Mouse (Mus musculus): ENCODE results near the gene Gm44805. TPM values are rescaled to one million over a fixed set of nuclear protein-coding genes. Genes with fewer than 3 reads are reported as not detected.

Gm44805 gene
- polyA plus RNA-seq, 1 experiment from 2014 or later: 22.2 TPM

DNA sequence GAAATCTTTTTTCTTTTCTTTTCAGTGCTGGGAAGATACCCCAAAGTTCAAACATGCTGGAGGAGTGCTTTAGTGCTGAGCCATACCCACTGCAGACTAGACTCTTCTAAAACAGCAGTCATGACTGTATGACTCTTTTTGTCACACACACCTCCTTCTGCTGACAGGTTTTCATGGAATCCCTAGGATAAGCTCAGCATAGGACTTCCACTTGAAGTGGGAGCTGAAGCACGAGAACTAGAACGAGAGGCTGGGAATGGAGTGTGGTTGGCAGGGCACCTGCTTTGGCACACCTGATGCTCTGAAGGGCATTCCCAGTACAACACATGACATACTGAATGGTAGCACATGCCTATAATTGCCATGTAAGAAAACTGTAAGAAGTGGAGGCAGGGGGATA is 28.6 kb downstream of the Gm44805 start:
- H3K4me2 ChIP-seq: no peak overlapping the region
- no peaks in the 10 kb centered on the region for H3K9me3 ChIP-seq (replicated peaks)
- H3K4me3 ChIP-seq (replicated peaks): no peak overlapping the region
- no peak for ATAC-seq (ENCODE audit: insufficient read depth)
- H3K36me3 ChIP-seq (replicated peaks): peaks cover 83% of the 10 kb centered on the region
- H3K27me3 ChIP-seq: no peaks in the 10 kb centered on the region
- H3K4me1 ChIP-seq (replicated peaks): peaks cover 21% of the 10 kb centered on the region
- H3K9ac ChIP-seq: no peak overlapping the region
- no peak overlapping the region for H3K27ac ChIP-seq (replicated peaks)
- WGBS (ENCODE audit: insufficient replicate concordance): 85% methylated on average over 2 of the region's 2 CpGs

DNA sequence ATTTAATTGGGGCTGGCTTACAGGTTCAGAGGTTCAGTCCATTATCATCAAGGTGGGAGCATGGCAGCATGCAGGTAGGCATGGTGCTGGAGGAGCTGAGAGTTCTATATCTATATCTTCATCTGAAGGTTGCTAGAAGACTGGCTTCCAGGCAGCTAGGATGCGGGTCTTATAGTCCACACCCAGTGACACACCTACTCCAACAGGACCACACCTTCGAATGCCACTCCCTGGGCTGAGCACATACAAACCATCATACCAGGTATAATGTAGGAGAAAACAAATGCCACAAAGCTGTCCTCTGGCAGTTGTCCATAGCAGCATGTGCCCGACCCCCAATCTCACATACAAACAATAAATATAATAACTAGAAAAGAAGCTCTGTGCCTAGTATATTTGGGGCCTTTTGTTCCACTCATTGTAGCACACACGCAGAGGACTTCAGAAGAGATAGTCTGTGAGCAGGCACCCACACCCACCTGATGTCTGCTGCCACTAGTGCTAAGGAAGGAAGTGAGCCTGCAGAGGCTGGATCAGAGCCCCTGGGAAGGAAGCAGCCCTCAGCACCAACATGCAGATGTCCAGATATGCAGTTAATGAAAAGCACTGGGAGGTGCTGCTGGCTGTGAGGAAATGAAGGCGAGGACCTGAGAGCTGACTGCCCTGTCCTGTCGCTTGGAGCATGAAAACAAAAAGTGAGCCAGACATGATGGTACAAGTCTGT is 30.0 kb downstream of the Gm44805 start:
- H3K4me3 ChIP-seq (replicated peaks): no peak overlapping the region
- ATAC-seq (ENCODE audit: insufficient read depth): peak; percentile 58
- H3K36me3 ChIP-seq (replicated peaks): peaks cover 93% of the 10 kb centered on the region
- no peaks in the 10 kb centered on the region for H3K9me3 ChIP-seq (replicated peaks)
- H3K27ac ChIP-seq (replicated peaks): peak overlapping the region; percentile 25; the same call in 1 of the 2 replicates
- peaks cover 21% of the 10 kb centered on the region for H3K4me1 ChIP-seq (replicated peaks)
- 0 out of 2 replicates have a peak overlapping the region, but pooled peaks have one; percentile 2 for H3K4me2 ChIP-seq
- 42% methylated on average over 6 of the region's 6 CpGs for WGBS (ENCODE audit: insufficient replicate concordance)
- no peak overlapping the region for H3K9ac ChIP-seq
- no peaks in the 10 kb centered on the region for H3K27me3 ChIP-seq

DNA sequence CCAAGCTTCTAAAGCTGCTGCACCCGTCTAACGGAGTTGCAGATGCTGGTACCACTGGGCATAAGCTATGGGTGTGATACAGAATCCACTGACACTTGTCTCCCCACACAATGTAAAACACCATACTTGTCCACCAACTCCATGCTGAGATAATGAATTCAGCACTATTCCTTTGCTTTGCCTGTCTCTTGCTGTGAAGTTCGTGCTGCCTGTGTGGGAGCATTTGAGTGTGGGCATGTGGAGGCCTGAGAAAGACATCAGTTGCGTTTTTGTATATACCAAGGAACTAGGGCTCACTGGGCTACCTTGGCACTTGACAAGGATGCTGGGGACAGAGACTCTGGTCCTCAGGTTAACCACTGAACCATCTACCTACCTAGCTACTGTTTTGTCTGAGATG is 40.0 kb downstream of the Gm44805 start:
- no peak overlapping the region for H3K27ac ChIP-seq (replicated peaks)
- H3K9ac ChIP-seq: no peak overlapping the region
- H3K4me2 ChIP-seq: no peak overlapping the region
- no peaks in the 10 kb centered on the region for H3K4me1 ChIP-seq (replicated peaks)
- WGBS (ENCODE audit: insufficient replicate concordance): 85% methylated on average over 4 of the region's 4 CpGs
- H3K27me3 ChIP-seq: no peaks in the 10 kb centered on the region
- no peaks in the 10 kb centered on the region for H3K9me3 ChIP-seq (replicated peaks)
- H3K4me3 ChIP-seq (replicated peaks): no peak overlapping the region
- ATAC-seq (ENCODE audit: insufficient read depth): no peak
- H3K36me3 ChIP-seq (replicated peaks): peaks cover 100% of the 10 kb centered on the region

DNA sequence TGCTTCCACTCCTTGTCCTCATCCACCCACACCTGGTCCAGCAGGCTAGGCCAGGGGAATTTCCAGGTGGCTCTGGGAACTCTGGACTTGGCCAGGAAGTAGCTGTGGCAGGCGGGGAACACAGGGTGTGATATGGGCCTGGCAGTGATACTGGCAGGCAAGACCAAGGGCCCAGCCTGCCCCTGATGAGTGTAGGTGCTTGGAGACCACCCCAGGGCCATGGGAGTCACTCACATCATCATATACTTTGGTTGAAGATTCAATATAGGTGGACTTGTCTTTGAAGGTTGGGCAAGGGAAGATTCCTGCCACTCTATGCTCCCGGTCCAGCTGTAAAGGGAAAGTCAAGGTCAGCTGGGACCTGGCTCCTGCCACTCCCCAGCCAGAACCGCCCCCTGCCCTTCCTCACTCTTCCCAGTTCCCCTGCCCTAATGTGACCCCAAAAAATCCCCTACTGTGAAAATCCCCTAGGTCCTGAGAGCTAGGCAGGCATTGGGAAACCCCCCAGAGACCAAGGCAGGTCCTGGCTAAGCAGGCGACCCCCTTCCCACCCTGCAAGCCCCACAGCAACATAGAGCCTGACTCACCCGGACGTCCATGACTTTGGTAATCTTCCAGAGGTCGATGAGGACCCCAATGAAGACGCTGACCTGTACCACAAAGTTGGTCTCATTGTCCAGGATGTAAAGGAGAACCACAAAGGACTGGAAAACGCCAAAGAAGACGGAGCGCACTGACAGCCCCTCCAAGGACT is 46.0 kb downstream of the Gm44805 start:
- Histone ChIP-seq H3K27ac (replicated peaks) (no peak overlapping the region), H3K9ac (no peak overlapping the region), H3K4me2 (no peak overlapping the region), H3K4me3 (replicated peaks) (no peak overlapping the region), H3K9me3 (replicated peaks) (no peaks in the 10 kb centered on the region), H3K4me1 (replicated peaks) (peaks cover 27% of the 10 kb centered on the region), H3K36me3 (replicated peaks) (peaks cover 85% of the 10 kb centered on the region), H3K27me3 (no peaks in the 10 kb centered on the region)
- WGBS (ENCODE audit: insufficient replicate concordance): 78% methylated on average over 11 of the region's 11 CpGs
- ATAC-seq (ENCODE audit: insufficient read depth): no peak

DNA sequence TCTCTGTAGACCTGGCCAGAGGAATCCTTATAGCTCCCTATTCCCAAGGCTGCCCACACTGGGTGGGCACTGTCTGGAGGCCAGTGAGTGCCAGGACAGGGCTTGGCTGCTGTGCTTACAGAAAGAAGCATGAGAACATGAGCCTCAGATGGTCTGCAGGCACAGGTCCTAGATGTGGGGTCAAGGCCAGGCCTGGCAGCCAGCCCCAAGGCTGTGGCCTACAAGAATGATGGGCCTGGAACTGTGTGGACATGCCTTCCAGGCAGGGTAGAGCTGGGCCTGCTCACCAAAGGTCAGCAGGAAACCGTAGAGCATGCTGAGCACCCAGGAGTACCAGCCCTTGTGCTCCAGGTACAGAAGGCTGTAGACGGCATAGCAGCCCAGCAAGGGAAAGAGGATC is 46.6 kb downstream of the Gm44805 start:
- no peak for ATAC-seq (ENCODE audit: insufficient read depth)
- H3K9me3 ChIP-seq (replicated peaks): no peaks in the 10 kb centered on the region
- H3K27me3 ChIP-seq: no peaks in the 10 kb centered on the region
- H3K27ac ChIP-seq (replicated peaks): no peak overlapping the region
- H3K36me3 ChIP-seq (replicated peaks): peaks cover 78% of the 10 kb centered on the region
- WGBS (ENCODE audit: insufficient replicate concordance): 80% methylated on average over 2 of the region's 2 CpGs
- H3K4me3 ChIP-seq (replicated peaks): no peak overlapping the region
- peaks cover 33% of the 10 kb centered on the region for H3K4me1 ChIP-seq (replicated peaks)
- H3K9ac ChIP-seq: no peak overlapping the region
- H3K4me2 ChIP-seq: no peak overlapping the region

DNA sequence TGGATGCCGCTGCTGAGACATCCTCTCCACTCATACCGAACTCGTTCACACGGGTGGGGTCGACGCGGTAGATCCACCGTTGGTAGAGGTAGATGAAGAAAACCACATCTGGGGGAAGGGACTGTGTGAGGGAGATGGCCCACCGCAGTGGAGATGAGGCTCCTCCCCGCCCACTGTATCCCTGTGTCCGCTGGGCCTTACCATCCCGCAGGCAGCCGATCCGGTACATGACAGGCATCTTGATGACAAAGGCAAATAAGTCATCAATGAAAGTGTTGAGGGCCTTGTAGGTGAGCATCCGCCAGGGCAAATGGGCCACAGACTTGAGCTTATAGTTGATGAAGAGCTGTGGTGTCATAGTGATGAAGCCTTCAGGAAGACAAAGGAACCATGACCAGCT is 47.4 kb downstream of the Gm44805 start:
- Histone ChIP-seq H3K9me3 (replicated peaks) (no peaks in the 10 kb centered on the region), H3K27ac (replicated peaks) (no peak overlapping the region)

DNA sequence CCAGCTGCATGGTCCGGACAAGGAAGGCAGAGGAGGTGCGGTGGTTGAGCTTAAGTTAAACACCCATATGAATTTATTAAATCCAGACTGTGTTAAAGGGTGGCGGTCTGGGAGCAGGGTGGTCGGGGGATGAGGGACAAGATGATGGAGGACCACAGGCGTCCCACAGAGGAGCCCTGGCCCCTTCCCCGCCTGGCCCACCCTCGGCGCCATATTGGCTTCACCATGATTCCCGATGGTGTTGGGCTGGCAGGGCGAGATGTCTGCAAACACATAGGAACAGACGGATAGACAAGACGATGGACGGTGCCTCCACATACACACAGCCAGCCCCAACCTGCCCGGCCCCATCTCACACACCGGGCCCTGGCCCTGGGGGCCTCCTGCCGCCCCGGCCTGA is 48.0 kb downstream of the Gm44805 start:
- no peaks in the 10 kb centered on the region for H3K27me3 ChIP-seq
- no peaks in the 10 kb centered on the region for H3K9me3 ChIP-seq (replicated peaks)
- 78% methylated on average over 17 of the region's 17 CpGs for WGBS (ENCODE audit: insufficient replicate concordance)
- peaks cover 64% of the 10 kb centered on the region for H3K36me3 ChIP-seq (replicated peaks)
- no peak for ATAC-seq (ENCODE audit: insufficient read depth)
- peak overlapping the region; percentile 45 for H3K4me2 ChIP-seq
- H3K9ac ChIP-seq: no peak overlapping the region; the same call in 1 of the 2 replicates
- peaks cover 47% of the 10 kb centered on the region for H3K4me1 ChIP-seq (replicated peaks)
- H3K4me3 ChIP-seq (replicated peaks): no peak overlapping the region
- peak overlapping the region; percentile 75 for H3K27ac ChIP-seq (replicated peaks)

More for the DNA sequence above, 47.4 kb downstream of the Gm44805 start:
- no peaks in the 10 kb centered on the region for H3K27me3 ChIP-seq
- no peak overlapping the region for H3K4me2 ChIP-seq
- H3K9ac ChIP-seq: no peak overlapping the region
- H3K4me3 ChIP-seq (replicated peaks): no peak overlapping the region
- no peak for ATAC-seq (ENCODE audit: insufficient read depth)
- peaks cover 40% of the 10 kb centered on the region for H3K4me1 ChIP-seq (replicated peaks)
- peaks cover 71% of the 10 kb centered on the region for H3K36me3 ChIP-seq (replicated peaks)
- WGBS (ENCODE audit: insufficient replicate concordance): 73% methylated on average over 15 of the region's 15 CpGs

DNA sequence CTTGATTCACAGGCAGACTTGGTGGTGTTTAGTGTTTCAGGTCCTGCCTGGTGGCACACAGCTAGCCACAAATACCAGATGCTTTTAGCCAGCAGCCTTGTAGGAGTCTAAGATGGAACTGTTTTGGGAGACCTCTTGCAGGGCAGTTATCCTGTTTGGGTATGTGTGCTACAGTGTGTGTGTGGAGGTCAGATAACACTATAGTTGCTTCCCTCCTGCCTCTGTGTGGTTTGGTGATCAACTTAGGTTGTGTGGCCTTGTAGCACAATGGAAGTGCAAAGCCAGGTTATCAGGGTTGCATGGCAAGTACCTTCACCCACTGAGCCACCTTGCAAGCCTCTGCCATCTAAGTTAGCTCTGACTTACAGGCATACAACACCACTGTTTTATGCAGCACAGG is 48.5 kb downstream of the Gm44805 start:
- ATAC-seq (ENCODE audit: insufficient read depth): peak; percentile 61
- Histone ChIP-seq H3K4me2 (peak overlapping the region; percentile 45), H3K27me3 (no peaks in the 10 kb centered on the region), H3K27ac (replicated peaks) (peak overlapping the region; percentile 75), H3K9ac (peak overlapping the region; percentile 8; the same call in 1 of the 2 replicates), H3K36me3 (replicated peaks) (peaks cover 60% of the 10 kb centered on the region), H3K4me3 (replicated peaks) (no peak overlapping the region), H3K9me3 (replicated peaks) (no peaks in the 10 kb centered on the region), H3K4me1 (replicated peaks) (peaks cover 52% of the 10 kb centered on the region)

DNA sequence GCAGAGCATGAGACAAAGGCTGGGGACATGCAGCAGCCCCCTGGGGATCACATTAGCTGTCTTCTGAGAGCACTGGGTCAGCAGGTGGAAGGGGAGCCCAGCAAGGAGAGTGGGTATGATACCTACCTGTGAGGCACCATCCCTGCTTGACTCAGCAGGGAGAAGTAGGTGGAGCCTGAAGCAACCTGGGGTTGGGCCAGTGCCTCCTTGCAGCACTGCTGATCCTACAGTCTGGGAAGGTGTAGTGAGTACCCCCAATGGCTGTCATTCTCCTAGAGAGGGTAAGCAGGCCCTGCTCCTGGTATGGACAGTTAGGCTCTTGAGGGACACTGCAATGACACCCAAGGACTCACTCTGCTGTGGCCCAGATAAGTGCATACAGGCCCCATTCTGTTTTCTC is 48.9 kb downstream of the Gm44805 start:
- H3K27me3 ChIP-seq: no peaks in the 10 kb centered on the region
- H3K9me3 ChIP-seq (replicated peaks): no peaks in the 10 kb centered on the region
- H3K27ac ChIP-seq (replicated peaks): peak overlapping the region; percentile 75
- H3K36me3 ChIP-seq (replicated peaks): peaks cover 55% of the 10 kb centered on the region
- H3K9ac ChIP-seq: peak overlapping the region; percentile 8; the same call in 1 of the 2 replicates
- ATAC-seq (ENCODE audit: insufficient read depth): peak; percentile 36
- 0 out of 2 replicates have a peak overlapping the region, but pooled peaks have one; percentile 5 for H3K4me3 ChIP-seq (replicated peaks)
- peaks cover 54% of the 10 kb centered on the region for H3K4me1 ChIP-seq (replicated peaks)
- H3K4me2 ChIP-seq: peak overlapping the region; percentile 45

DNA sequence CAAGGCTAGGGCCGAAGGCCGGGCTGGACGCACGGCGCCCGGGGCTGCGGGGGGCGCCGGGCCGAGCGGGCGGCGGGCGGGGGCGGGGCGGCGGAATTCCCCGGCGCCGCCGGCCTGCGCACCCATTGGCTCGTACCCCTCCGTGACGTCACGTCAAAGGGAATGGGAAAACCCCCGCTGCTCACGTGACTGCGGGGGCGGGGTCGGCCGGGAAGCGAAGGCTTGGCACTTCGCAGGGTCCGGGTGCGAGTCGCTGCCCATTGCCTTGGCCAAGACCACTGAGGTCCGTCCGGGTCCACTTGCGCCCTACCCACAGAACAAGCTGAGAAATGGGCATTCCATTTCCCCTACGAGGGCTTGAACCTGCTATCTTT is 51.9 kb downstream of the Gm44805 start, which contains the start of gene Relb:
TSS of gene Relb (minus strand) at position 78 of the 374 bp plus-strand sequence.
- ATAC-seq (ENCODE audit: insufficient read depth): peak; percentile 44
- H3K9ac ChIP-seq: peak within 1 kb of the TSS; percentile 64
- H3K9me3 ChIP-seq (replicated peaks): no peaks in the 10 kb centered on the region
- peak within 1 kb of the TSS; percentile 78 for H3K4me3 ChIP-seq (replicated peaks)
- H3K4me1 ChIP-seq (replicated peaks): peaks cover 54% of the 10 kb centered on the region
- peak within 1 kb of the TSS; percentile 83 for H3K27ac ChIP-seq (replicated peaks)
- peaks cover 26% of the 10 kb centered on the region for H3K36me3 ChIP-seq (replicated peaks)
- H3K27me3 ChIP-seq: no peaks in the 10 kb centered on the region
- peak within 1 kb of the TSS; percentile 100 for H3K4me2 ChIP-seq
- under 1% methylated on average over 40 of the region's 41 CpGs for WGBS (ENCODE audit: insufficient replicate concordance)

DNA sequence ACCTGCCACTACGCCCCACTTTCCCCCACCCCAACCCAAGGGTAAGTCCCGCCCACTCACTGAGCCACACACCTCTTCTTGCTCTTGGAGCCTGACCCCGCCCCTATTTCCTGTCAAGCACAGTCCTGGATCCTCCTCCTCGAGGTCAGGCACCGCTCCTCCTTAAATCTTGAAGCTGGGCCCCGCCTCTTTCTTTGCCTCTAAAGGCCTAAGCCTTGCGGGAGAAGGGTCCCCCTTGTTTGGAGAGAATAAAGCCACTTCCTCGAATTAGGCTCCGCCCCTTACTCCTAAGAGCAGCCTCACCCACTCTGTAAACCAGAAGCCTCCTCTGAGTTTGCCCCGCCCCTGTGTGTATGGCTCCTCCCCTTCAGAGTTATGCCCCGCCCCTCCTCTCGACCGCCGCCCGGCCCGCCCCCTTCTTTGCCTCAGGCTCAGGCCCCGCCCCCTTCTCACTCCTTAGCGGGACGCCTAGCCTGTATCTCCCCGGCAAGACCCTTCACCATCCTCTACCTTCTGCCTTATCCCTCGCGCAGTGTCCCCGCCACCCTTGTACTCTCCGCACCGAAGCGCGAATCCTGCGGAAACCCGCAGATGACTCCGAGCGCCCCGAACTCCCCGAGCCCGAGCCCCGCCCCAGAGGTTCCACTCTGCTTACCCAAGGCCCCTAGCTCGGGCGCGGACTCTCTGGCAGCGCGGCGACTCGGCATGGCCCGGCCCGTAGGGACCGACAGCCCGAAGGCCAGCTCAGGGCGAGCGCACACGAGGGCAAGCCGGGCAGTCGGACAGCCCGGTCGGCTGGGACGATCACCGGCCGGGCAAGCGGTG is 52.5 kb downstream of the Gm44805 start:
- under 1% methylated on average over 52 of the region's 57 CpGs for WGBS (ENCODE audit: insufficient replicate concordance)
- Histone ChIP-seq H3K4me2 (peak overlapping the region; percentile 100), H3K9ac (peak overlapping the region; percentile 64), H3K9me3 (replicated peaks) (no peaks in the 10 kb centered on the region), H3K4me3 (replicated peaks) (peak overlapping the region; percentile 78), H3K36me3 (replicated peaks) (peaks cover 20% of the 10 kb centered on the region), H3K4me1 (replicated peaks) (peaks cover 52% of the 10 kb centered on the region), H3K27ac (replicated peaks) (peak overlapping the region; percentile 83), H3K27me3 (no peaks in the 10 kb centered on the region; the same call in 1 of the 2 replicates)
- peak; percentile 72 for ATAC-seq (ENCODE audit: insufficient read depth)
